Mouse (Mus musculus) myocyte (in vitro differentiated cells): Measurements from ENCODE around the gene Ccr10.
"Not testable (repeated sequence)": the region's sequence is repeated elsewhere in the genome, so short reads cannot be mapped to it uniquely, and the experiment has no call there.

Experiments used
- CEBPB ChIP-seq: IDR thresholded peaks from 2 replicates; pipeline ENCODE4 v1.6.1; 2011; ENCODE audit warnings: mild to moderate bottlenecking, moderate library complexity; ENCODE audit not compliant: poor library complexity, insufficient read depth, severe bottlenecking
- E2F4 ChIP-seq: IDR thresholded peaks from one replicate; pipeline ENCODE4 v1.6.1; 2011; ENCODE audit warnings: mild to moderate bottlenecking, control low read depth, moderate library complexity; ENCODE audit not compliant: insufficient read depth
- POLR2A ChIP-seq: IDR thresholded peaks from one replicate; pipeline ENCODE4 v1.6.1; 2011; ENCODE audit warnings: low read depth, mild to moderate bottlenecking, control low read depth, moderate library complexity; ENCODE audit not compliant: insufficient read length
- POLR2AphosphoS2 ChIP-seq: IDR thresholded peaks from one replicate; pipeline ENCODE4 v1.6.1; 2011; ENCODE audit warnings: low read depth, control low read depth; ENCODE audit not compliant: insufficient read length
- TCF12 ChIP-seq: IDR thresholded peaks from one replicate; pipeline ENCODE4 v1.6.1; 2011; ENCODE audit warnings: mild to moderate bottlenecking, control low read depth; ENCODE audit not compliant: poor library complexity, insufficient read depth, severe bottlenecking
- TCF3 ChIP-seq: IDR thresholded peaks from one replicate; pipeline ENCODE4 v1.6.1; 2011; ENCODE audit warnings: low read depth, control low read depth; ENCODE audit not compliant: insufficient read length
- USF1 ChIP-seq: IDR thresholded peaks from one replicate; pipeline ENCODE4 v1.6.1; 2011; ENCODE audit warnings: low read depth, mild to moderate bottlenecking, control low read depth, moderate library complexity

- not testable (repeated sequence) for TF ChIP-seq POLR2A, POLR2AphosphoS2, USF1, TCF3, TCF12, CEBPB, E2F4
These were observed 50.2 kb downstream of the Ccr10 start for GRCm38 (mm10) chr11:101125008-101125407.
